In genomic region chr19:52374892-52375578, GRCm38 (mm10) we compare ENCODE assay signal across 31 mouse cellular contexts.
"Had no signal": no experiment of that assay in that cellular context is flagged by ENCODE, and none has a peak within 500 bp of the region (broad histone marks: within the 10 kb centered on the region; RNA-seq: fewer than 3 reads in every experiment).

No protein-coding gene starts in this region.

- ATAC-seq: liver, embryonic 12.5 days; liver, postnatal 0 days; lung, postnatal 0 days; midbrain, embryonic 13.5 days; midbrain, embryonic 15.5 days; midbrain, embryonic 16.5 days had no signal

- DNase-seq: left cerebral cortex, postnatal 4 days; liver; liver, embryonic 13.5 days; liver, postnatal 0 days; lung, adult 18-20 months; lung, adult 2 months; lung, embryonic 14.5 days; lung, postnatal 10 days; lung, postnatal 14 days; lung, postnatal 36 days; lung, postnatal 4 days; midbrain, embryonic 14.5 days had no signal

- H3K4me2 ChIP-seq: limb, embryonic 12.5 days; limb, embryonic 13.5 days; limb, embryonic 15.5 days; liver, embryonic 11.5 days; liver, embryonic 12.5 days; liver, embryonic 13.5 days; liver, embryonic 15.5 days; lung, embryonic 14.5 days; lung, embryonic 15.5 days; midbrain, embryonic 11.5 days; midbrain, embryonic 12.5 days; midbrain, embryonic 13.5 days; midbrain, embryonic 15.5 days had no signal

- H3K27ac ChIP-seq: limb, embryonic 10.5 days; limb, embryonic 12.5 days; limb, embryonic 13.5 days; limb, embryonic 15.5 days; liver, embryonic 12.5 days; liver, embryonic 13.5 days; liver, embryonic 14.5 days; liver, embryonic 15.5 days; lung, embryonic 15.5 days; macrophage; midbrain, embryonic 10.5 days; midbrain, embryonic 12.5 days; midbrain, embryonic 13.5 days; midbrain, embryonic 15.5 days had no signal

- H3K9me3 ChIP-seq: limb, embryonic 10.5 days; limb, embryonic 12.5 days; limb, embryonic 13.5 days; limb, embryonic 15.5 days; liver, embryonic 12.5 days; liver, embryonic 13.5 days; liver, embryonic 15.5 days; lung, embryonic 15.5 days; megakaryocyte, embryonic 14.5 days; midbrain, embryonic 10.5 days; midbrain, embryonic 12.5 days; midbrain, embryonic 13.5 days; midbrain, embryonic 15.5 days had no signal

- H3K4me1 ChIP-seq: limb, embryonic 10.5 days; limb, embryonic 12.5 days; limb, embryonic 13.5 days; limb, embryonic 15.5 days; liver, embryonic 12.5 days; liver, embryonic 13.5 days; liver, embryonic 15.5 days; lung, embryonic 15.5 days; megakaryocyte, embryonic 14.5 days; midbrain, embryonic 10.5 days; midbrain, embryonic 12.5 days; midbrain, embryonic 13.5 days; midbrain, embryonic 15.5 days had no signal

- H3K36me3 ChIP-seq: limb, embryonic 10.5 days; limb, embryonic 12.5 days; limb, embryonic 13.5 days; limb, embryonic 15.5 days; liver, embryonic 12.5 days; liver, embryonic 13.5 days; liver, embryonic 15.5 days; lung, embryonic 15.5 days; midbrain, embryonic 10.5 days; midbrain, embryonic 12.5 days; midbrain, embryonic 13.5 days; midbrain, embryonic 15.5 days had no signal

- H3K9ac ChIP-seq: limb, embryonic 12.5 days; limb, embryonic 13.5 days; limb, embryonic 15.5 days; liver, embryonic 12.5 days; liver, embryonic 13.5 days; liver, embryonic 14.5 days; liver, embryonic 15.5 days; liver, postnatal 0 days; lung, embryonic 14.5 days; lung, embryonic 15.5 days; midbrain, embryonic 12.5 days; midbrain, embryonic 13.5 days; midbrain, embryonic 15.5 days had no signal

- H3K4me3 ChIP-seq: limb, embryonic 10.5 days; limb, embryonic 12.5 days; limb, embryonic 13.5 days; limb, embryonic 15.5 days; liver, embryonic 12.5 days; liver, embryonic 13.5 days; liver, embryonic 15.5 days; lung, embryonic 15.5 days; megakaryocyte, embryonic 14.5 days; midbrain, embryonic 10.5 days; midbrain, embryonic 12.5 days; midbrain, embryonic 13.5 days; midbrain, embryonic 15.5 days; myocyte had no signal

- H3K27me3 ChIP-seq: limb, embryonic 12.5 days; limb, embryonic 13.5 days; limb, embryonic 15.5 days; liver, embryonic 12.5 days; liver, embryonic 13.5 days; liver, embryonic 15.5 days; lung, embryonic 15.5 days; megakaryocyte, embryonic 14.5 days; midbrain, embryonic 12.5 days; midbrain, embryonic 13.5 days; midbrain, embryonic 15.5 days had no signal
